Mouse (Mus musculus): ENCODE data around the gene Ralbp1. TPM values are rescaled to one million over a fixed set of nuclear protein-coding genes. Genes with fewer than 3 reads are reported as not detected.

The Ralbp1 gene
- polyA plus RNA-seq, 1 experiment from 2014 or later, result 29.5 TPM

- Histone ChIP-seq H3K9ac (replicated peaks) (peak overlapping the region; percentile 70), H3K27ac (ENCODE audit: low read depth) (peak overlapping the region; percentile 93), H3K4me2 (ENCODE audit: low read depth, low read length) (peak overlapping the region; percentile 89), H3K9me3 (ENCODE audit: low read length) (no peaks in the 10 kb centered on the region), H3K4me3 (ENCODE audit: low read depth, low read length) (peak overlapping the region; percentile 80), H3K4me1 (ENCODE audit: insufficient read depth) (peaks cover 20% of the 10 kb centered on the region), H3K36me3 (replicated peaks; ENCODE audit: insufficient read depth, low read length) (no peaks in the 10 kb centered on the region), H3K27me3 (ENCODE audit: insufficient read depth, low read length) (no peaks in the 10 kb centered on the region)
- DNase-seq, result no peak
- TF ChIP-seq CTCF (IDR thresholded peaks at IDR 0.05; ENCODE audit: low read depth) (no peak), EP300 (IDR thresholded peaks at IDR 0.05; ENCODE audit: low read depth) (no peak)
- ATAC-seq, result no peak
- whole genome bisulfite sequencing (ENCODE audit: insufficient replicate concordance), result 0% methylated on average over 11 of the region's 11 CpGs
Observed at GRCm38 (mm10) chr17:65885398-65885696, 251 bp downstream of the Ralbp1 start.

DNA sequence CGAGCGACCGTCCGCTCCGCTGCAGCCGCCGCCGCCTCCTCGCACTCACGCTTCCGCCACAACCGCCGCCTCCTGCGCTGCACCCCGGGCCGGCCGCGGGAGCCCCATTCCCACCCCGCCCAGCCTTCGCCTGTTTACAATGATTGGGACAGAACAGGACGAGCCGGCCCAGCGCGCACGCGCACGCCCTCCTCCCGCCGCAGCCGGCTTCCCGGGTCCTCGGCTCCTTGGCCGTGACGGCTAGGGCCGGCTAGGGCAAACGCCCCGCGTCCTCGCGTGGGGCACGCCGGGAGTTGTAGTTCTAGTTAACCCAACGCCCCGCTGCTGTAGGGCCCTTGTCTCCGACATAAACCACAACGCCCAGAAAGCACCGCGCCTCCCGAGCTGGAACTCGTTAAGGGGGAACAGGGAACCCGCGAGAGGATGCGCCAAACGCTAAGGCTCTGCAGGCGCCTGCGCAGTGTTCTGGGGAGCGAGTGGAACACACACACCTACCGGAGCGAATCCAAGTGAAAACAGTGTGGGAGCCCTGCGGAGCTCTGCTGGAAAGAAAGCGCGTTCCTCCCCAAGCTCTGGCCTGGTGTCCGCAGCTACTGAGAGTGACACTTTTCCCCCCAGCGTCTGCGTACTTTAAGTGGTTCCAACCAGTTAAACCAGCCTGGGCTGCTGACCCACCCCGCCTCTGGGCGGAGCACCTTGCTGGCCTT is 754 bp downstream of the Ralbp1 start:
- Histone ChIP-seq H3K9ac (replicated peaks) (peak overlapping the region; percentile 85), H3K4me2 (ENCODE audit: low read depth, low read length) (peak overlapping the region; percentile 89), H3K9me3 (ENCODE audit: low read length) (no peaks in the 10 kb centered on the region), H3K4me3 (ENCODE audit: low read depth, low read length) (peak overlapping the region; percentile 80), H3K4me1 (ENCODE audit: insufficient read depth) (peaks cover 20% of the 10 kb centered on the region), H3K36me3 (replicated peaks; ENCODE audit: insufficient read depth, low read length) (no peaks in the 10 kb centered on the region), H3K27me3 (ENCODE audit: insufficient read depth, low read length) (no peaks in the 10 kb centered on the region), H3K27ac (ENCODE audit: low read depth) (peak overlapping the region; percentile 93)
- peak; percentile 98 for ATAC-seq
- peak; percentile 99 for DNase-seq
- WGBS (ENCODE audit: insufficient replicate concordance), result under 1% methylated on average over 66 of the region's 67 CpGs
- TF ChIP-seq EP300 (IDR thresholded peaks at IDR 0.05; ENCODE audit: low read depth) (no peak), CTCF (IDR thresholded peaks at IDR 0.05; ENCODE audit: low read depth) (peak; percentile 20; the same call in 1 of the 2 replicates)

GRCm38 (mm10) chr17:65884061-65884669 is 1.4 kb downstream of the Ralbp1 start:
- Histone ChIP-seq H3K4me1 (ENCODE audit: insufficient read depth) (peaks cover 20% of the 10 kb centered on the region), H3K9me3 (ENCODE audit: low read length) (no peaks in the 10 kb centered on the region), H3K4me2 (ENCODE audit: low read depth, low read length) (peak overlapping the region; percentile 88), H3K27ac (ENCODE audit: low read depth) (peak overlapping the region; percentile 93), H3K36me3 (replicated peaks; ENCODE audit: insufficient read depth, low read length) (no peaks in the 10 kb centered on the region), H3K9ac (replicated peaks) (peak overlapping the region; percentile 85), H3K4me3 (ENCODE audit: low read depth, low read length) (peak overlapping the region; percentile 80), H3K27me3 (ENCODE audit: insufficient read depth, low read length) (no peaks in the 10 kb centered on the region)
- ATAC-seq (peak; percentile 13), DNase-seq (peak; percentile 71)
- TF ChIP-seq EP300 (IDR thresholded peaks at IDR 0.05; ENCODE audit: low read depth), result no peak
- no peak for TF ChIP-seq CTCF (IDR thresholded peaks at IDR 0.05; ENCODE audit: low read depth)
- WGBS (ENCODE audit: insufficient replicate concordance), result 1% methylated on average over 52 of the region's 56 CpGs

- Histone ChIP-seq H3K27me3 (ENCODE audit: insufficient read depth, low read length) (no peaks in the 10 kb centered on the region), H3K36me3 (replicated peaks; ENCODE audit: insufficient read depth, low read length) (no peaks in the 10 kb centered on the region), H3K4me2 (ENCODE audit: low read depth, low read length) (no peak overlapping the region), H3K4me3 (ENCODE audit: low read depth, low read length) (no peak overlapping the region), H3K9ac (replicated peaks) (no peak overlapping the region), H3K4me1 (ENCODE audit: insufficient read depth) (peaks cover 14% of the 10 kb centered on the region), H3K27ac (ENCODE audit: low read depth) (no peak overlapping the region), H3K9me3 (ENCODE audit: low read length) (no peaks in the 10 kb centered on the region)
- TF ChIP-seq CTCF (IDR thresholded peaks at IDR 0.05; ENCODE audit: low read depth) (no peak), EP300 (IDR thresholded peaks at IDR 0.05; ENCODE audit: low read depth) (no peak)
- no peak for ATAC-seq
- DNase-seq, result no peak
- 83% methylated on average over 6 of the region's 6 CpGs for WGBS (ENCODE audit: insufficient replicate concordance)
Observed at GRCm38 (mm10) chr17:65877026-65877425, 8.6 kb downstream of the Ralbp1 start.

DNA sequence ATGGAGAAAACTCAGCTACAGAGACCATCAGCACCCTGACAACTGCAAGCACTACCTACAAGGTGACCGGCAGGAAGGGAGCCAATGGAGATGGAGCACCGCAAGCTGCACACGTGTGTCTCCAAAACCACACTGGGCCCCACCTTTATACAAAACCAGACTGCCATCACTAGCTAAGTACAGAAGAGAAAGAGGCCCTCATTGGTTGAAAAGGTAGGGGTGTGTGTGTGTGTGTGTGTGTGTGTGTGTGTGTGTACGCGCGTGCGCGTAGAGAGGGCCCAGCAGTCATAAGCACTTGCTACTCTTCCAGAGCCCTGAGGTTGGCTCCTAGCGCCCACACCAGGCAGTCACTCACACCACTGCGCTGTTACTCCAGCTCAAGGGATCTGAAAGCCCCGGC is 11.8 kb downstream of the Ralbp1 start:
- H3K4me3 ChIP-seq (ENCODE audit: low read depth, low read length), result no peak overlapping the region
- DNase-seq (no peak), ATAC-seq (no peak)
- no peaks in the 10 kb centered on the region for H3K27me3 ChIP-seq (ENCODE audit: insufficient read depth, low read length)
- H3K27ac ChIP-seq (ENCODE audit: low read depth), result no peak overlapping the region
- WGBS (ENCODE audit: insufficient replicate concordance), result 90% methylated on average over 11 of the region's 11 CpGs
- no peak for TF ChIP-seq CTCF (IDR thresholded peaks at IDR 0.05; ENCODE audit: low read depth)
- H3K4me1 ChIP-seq (ENCODE audit: insufficient read depth), result peaks cover 12% of the 10 kb centered on the region
- H3K9me3 ChIP-seq (ENCODE audit: low read length), result no peaks in the 10 kb centered on the region
- H3K4me2 ChIP-seq (ENCODE audit: low read depth, low read length), result no peak overlapping the region
- no peak overlapping the region for H3K9ac ChIP-seq (replicated peaks)
- H3K36me3 ChIP-seq (replicated peaks; ENCODE audit: insufficient read depth, low read length), result no peaks in the 10 kb centered on the region

GRCm38 (mm10) chr17:65873156-65873555 is 12.4 kb downstream of the Ralbp1 start:
- no peak overlapping the region for H3K4me3 ChIP-seq (ENCODE audit: low read depth, low read length)
- H3K27me3 ChIP-seq (ENCODE audit: insufficient read depth, low read length), result no peaks in the 10 kb centered on the region
- H3K9me3 ChIP-seq (ENCODE audit: low read length), result no peaks in the 10 kb centered on the region
- no peak overlapping the region for H3K27ac ChIP-seq (ENCODE audit: low read depth)
- no peak overlapping the region for H3K9ac ChIP-seq (replicated peaks)
- DNase-seq (no peak), ATAC-seq (no peak)
- TF ChIP-seq EP300 (IDR thresholded peaks at IDR 0.05; ENCODE audit: low read depth) (no peak), CTCF (IDR thresholded peaks at IDR 0.05; ENCODE audit: low read depth) (no peak)
- H3K4me2 ChIP-seq (ENCODE audit: low read depth, low read length), result no peak overlapping the region
- peaks cover 12% of the 10 kb centered on the region for H3K4me1 ChIP-seq (ENCODE audit: insufficient read depth)
- no peaks in the 10 kb centered on the region for H3K36me3 ChIP-seq (replicated peaks; ENCODE audit: insufficient read depth, low read length)
- WGBS (ENCODE audit: insufficient replicate concordance), result 87% methylated on average over 4 of the region's 4 CpGs
